8 mouse cellular contexts compared by ENCODE assay signal in genomic region chr5:137740506-137740905, GRCm38 (mm10). TPM values are rescaled to one million over a fixed set of nuclear protein-coding genes. Genes with fewer than 3 reads are reported as not detected.
DNase-seq lines count a peak whose midpoint lies in the region; ATAC-seq and TF ChIP-seq lines count a peak whose summit lies in the region.

No protein-coding gene starts in this region.

- no peak for TF ChIP-seq EP300 in CH12.LX (IDR thresholded peaks at IDR 0.05; ENCODE audit: low read length)

- WGBS in forebrain, embryonic 12.5 days = 5% methylated on average over 11 of the region's 11 CpGs
- 49% methylated on average over 11 of the region's 11 CpGs for WGBS in liver, embryonic 15.5 days (ENCODE audit: insufficient replicate concordance)

- in situ Hi-C loops in CH12.LX (cut with MboI; ENCODE audit: low pct_ligation_motif_present, low pct_unique_long_range_greater_than_20kb, low sequenced_read_pairs) = no loop called here

- peaks cover 10% of the 10 kb centered on the region for H3K27me3 ChIP-seq in CH12.LX (replicated peaks)
- no peaks in the 10 kb centered on the region for H3K27me3 ChIP-seq in forebrain, embryonic 12.5 days
- 0 out of 2 replicates have a peak, but pooled peaks cover 10% of the 10 kb centered on the region for H3K27me3 ChIP-seq in liver, embryonic 15.5 days

- H3K27ac ChIP-seq in CH12.LX (ENCODE audit: insufficient read depth, low read depth) = no peak overlapping the region
- H3K27ac ChIP-seq in forebrain, embryonic 12.5 days = peak overlapping the region; percentile 88
- H3K27ac ChIP-seq in liver, embryonic 15.5 days (replicated peaks) = 0 out of 2 replicates have a peak overlapping the region, but pooled peaks have one; percentile 80

- peak overlapping the region; percentile 39 for H3K4me2 ChIP-seq in CH12.LX (ENCODE audit: insufficient read depth, low read depth, poor library complexity, severe bottlenecking)
- H3K4me2 ChIP-seq in forebrain, embryonic 12.5 days = peak overlapping the region; percentile 93
- peak overlapping the region; percentile 99 for H3K4me2 ChIP-seq in liver, embryonic 15.5 days

- TF ChIP-seq CTCF in CH12.LX (conservative IDR thresholded peaks at IDR 0.05 in 1 of 2, IDR thresholded peaks at IDR 0.05 in 1 of 2; ENCODE audit: low read depth in 2 of 2, low read length in 2 of 2) = no peak

- intact Hi-C loops in left cerebral cortex, postnatal 14 days (cut with DNase I) = no loop called here

- H3K9me3 ChIP-seq in CH12.LX (replicated peaks; ENCODE audit: low read length) = no peaks in the 10 kb centered on the region
- no peaks in the 10 kb centered on the region for H3K9me3 ChIP-seq in forebrain, embryonic 12.5 days
- H3K9me3 ChIP-seq in liver, embryonic 15.5 days (replicated peaks) = no peaks in the 10 kb centered on the region

- TF ChIP-seq RAD21 in CH12.LX (IDR thresholded peaks at IDR 0.05; ENCODE audit: low read depth, low read length) = no peak

- H3K4me3 ChIP-seq in CH12.LX (replicated peaks in 1 of 3; ENCODE audit: low read depth in 2 of 3, low read length in 2 of 3, poor library complexity in 1 of 3) = peak overlapping the region; percentile 32 to 57 (median 48)
- peak overlapping the region; percentile 74 for H3K4me3 ChIP-seq in forebrain, embryonic 12.5 days (replicated peaks)
- H3K4me3 ChIP-seq in liver, embryonic 15.5 days (replicated peaks) = peak overlapping the region; percentile 68

- TF ChIP-seq POLR2A in CH12.LX (IDR thresholded peaks at IDR 0.05; ENCODE audit: low read depth, low read length) = no peak

- H3K4me1 ChIP-seq in CH12.LX (ENCODE audit: control insufficient read depth in 1 of 2, insufficient read depth in 2 of 2) = peaks cover 0 to 25% of the 10 kb centered on the region in 2 experiments; a peak in 2 of 4 replicates
- H3K4me1 ChIP-seq in forebrain, embryonic 12.5 days = peaks cover 50% of the 10 kb centered on the region
- peaks cover 67% of the 10 kb centered on the region for H3K4me1 ChIP-seq in liver, embryonic 15.5 days (replicated peaks)

- H3K36me3 ChIP-seq in CH12.LX (replicated peaks in 1 of 2; ENCODE audit: control insufficient read depth in 1 of 2, insufficient read depth in 1 of 2, low read length in 1 of 2) = peaks cover 0 to 2% of the 10 kb centered on the region in 2 experiments
- H3K36me3 ChIP-seq in forebrain, embryonic 12.5 days (replicated peaks) = peaks cover 23% of the 10 kb centered on the region
- no peaks in the 10 kb centered on the region for H3K36me3 ChIP-seq in liver, embryonic 15.5 days (replicated peaks)

- peak overlapping the region; percentile 4; the same call in 1 of the 2 replicates for H3K9ac ChIP-seq in CH12.LX (ENCODE audit: insufficient read depth, low read depth)
- peak overlapping the region; percentile 88 for H3K9ac ChIP-seq in forebrain, embryonic 12.5 days
- H3K9ac ChIP-seq in liver, embryonic 15.5 days = peak overlapping the region; percentile 72

- H3K79me2 ChIP-seq in CH12.LX (replicated peaks; ENCODE audit: control insufficient read depth, extremely low read depth, insufficient read depth, poor library complexity, severe bottlenecking) = no peaks in the 10 kb centered on the region

- peak; percentile 92 for DNase-seq in heart, adult 11 months
- DNase-seq in heart, adult 9 months (ENCODE audit: low spot score in 2 of 2) = no peak
- DNase-seq in CH12.LX (ENCODE audit: extremely low read depth) = no peak
- DNase-seq in right cerebral cortex, postnatal 36 days (ENCODE audit: low spot score in 2 of 2) = no peak
- DNase-seq in left cerebral cortex, postnatal 14 days (ENCODE audit: low spot score in 2 of 2) = no peak

- dilution Hi-C loops in CH12.LX (cut with MboI; ENCODE audit: extremely low pct_ligation_motif_present, extremely low pct_unique_long_range_greater_than_20kb, low sequenced_read_pairs) = no loop called here

- 0 out of 2 replicates have a peak, but pooled peaks have one; percentile 3 for ATAC-seq in forebrain, embryonic 12.5 days (ENCODE audit: low FRiP score)
- ATAC-seq in liver, embryonic 15.5 days (ENCODE audit: insufficient read depth) = no peak
- ATAC-seq in monocyte, adult 5-6 weeks (replicated peaks; ENCODE audit: insufficient number of reproducible peaks, low FRiP score, low TSS enrichment, poor library complexity, severe bottlenecking) = no peak

TF ChIP-seq in CH12.LX, 34 proteins besides CTCF, POLR2A, EP300 and RAD21:
- TF ChIP-seq SMC3 (IDR thresholded peaks at IDR 0.05; ENCODE audit: low read depth, low read length) = no peak
- no peak for TF ChIP-seq ETS1 (conservative IDR thresholded peaks at IDR 0.05; ENCODE audit: low read depth, low read length)
- TF ChIP-seq USF2 (conservative IDR thresholded peaks at IDR 0.05; ENCODE audit: low read depth, low read length) = no peak
- TF ChIP-seq MAFK (IDR thresholded peaks at IDR 0.05; ENCODE audit: insufficient replicate concordance, low read length) = no peak
- no peak for TF ChIP-seq TBP (conservative IDR thresholded peaks at IDR 0.05; ENCODE audit: low read depth, low read length)
- TF ChIP-seq RCOR1 (conservative IDR thresholded peaks at IDR 0.05; ENCODE audit: low read depth, low read length) = no peak
- TF ChIP-seq ELF1 (IDR thresholded peaks at IDR 0.05; ENCODE audit: low read depth, low read length) = no peak
- no peak for TF ChIP-seq ZMIZ1 (IDR thresholded peaks at IDR 0.05; ENCODE audit: low read depth, low read length)

RNA-seq across cellular contexts. Expression of gene Nyap1, which starts 0.9 kb away (rescaled TPM):
- total RNA-seq in CH12.LX (2012; rRNA removed) (0.67 and 1.4 TPM in 2 replicates), CH12.LX (2014; rRNA removed) (0.28 and 0.34 TPM in 2 replicates)
- 0.35 and 0.43 TPM in 2 replicates for polyA plus RNA-seq in CH12.LX (2012; ENCODE audit: insufficient read length, low read depth)
- 19.5 and 22.6 TPM in 2 replicates for polyA plus RNA-seq in forebrain, embryonic 12.5 days (2016; fragmentation: Nextera tagmentation; extraction: Ambion mirVana)
- polyA plus RNA-seq in liver, embryonic 15.5 days (2015; fragmentation: Nextera tagmentation; extraction: Ambion mirVana) = 0.21 and 0.39 TPM in 2 replicates
- 0.19 to 1.2 TPM (median 0.43 TPM) in 3 replicates for total RNA-seq in monocyte, adult 5-6 weeks (2017)
- 10 to 100 TPM; 78.5 to 83.4 TPM for total RNA-seq in left cerebral cortex, postnatal 14 days (2021)

RNA-seq across cellular contexts. Expression of gene Tsc22d4, which starts 5.0 kb away (rescaled TPM):
- 32.0 and 39.9 TPM in 2 replicates for total RNA-seq in CH12.LX (2012; rRNA removed)
- 26.4 and 28.2 TPM in 2 replicates for total RNA-seq in CH12.LX (2014; rRNA removed)
- 91.2 and 103 TPM in 2 replicates for polyA plus RNA-seq in CH12.LX (2012; ENCODE audit: insufficient read length, low read depth)
- polyA plus RNA-seq in forebrain, embryonic 12.5 days (2016; fragmentation: Nextera tagmentation; extraction: Ambion mirVana) = 68.6 and 73.2 TPM in 2 replicates
- polyA plus RNA-seq in liver, embryonic 15.5 days (2015; fragmentation: Nextera tagmentation; extraction: Ambion mirVana) = 68.8 and 75.1 TPM in 2 replicates
- total RNA-seq in monocyte, adult 5-6 weeks (2017) = 65.2 to 107 TPM (median 70.0 TPM) in 3 replicates
- total RNA-seq in left cerebral cortex, postnatal 14 days (2021) = 100 to 1,000 TPM; 169 to 181 TPM

RNA-seq across cellular contexts. Expression of gene Ppp1r35, which starts 38.1 kb away (rescaled TPM):
- total RNA-seq in CH12.LX (2012; rRNA removed) (31.6 and 34.6 TPM in 2 replicates), CH12.LX (2014; rRNA removed) (11.8 and 17.3 TPM in 2 replicates)
- 23.3 and 24.1 TPM in 2 replicates for polyA plus RNA-seq in CH12.LX (2012; ENCODE audit: insufficient read length, low read depth)
- polyA plus RNA-seq in forebrain, embryonic 12.5 days (2016; fragmentation: Nextera tagmentation; extraction: Ambion mirVana) = 55.7 and 60.1 TPM in 2 replicates
- 21.0 and 21.3 TPM in 2 replicates for polyA plus RNA-seq in liver, embryonic 15.5 days (2015; fragmentation: Nextera tagmentation; extraction: Ambion mirVana)
- 8.7 to 10.8 TPM (median 9.5 TPM) in 3 replicates for total RNA-seq in monocyte, adult 5-6 weeks (2017)
- total RNA-seq in left cerebral cortex, postnatal 14 days (2021) = 10 to 100 TPM; 26.0 to 29.2 TPM

RNA-seq across cellular contexts. Expression of gene Mepce, which starts 46.9 kb away (rescaled TPM):
- 32.7 and 38.5 TPM in 2 replicates for total RNA-seq in CH12.LX (2012; rRNA removed)
- total RNA-seq in CH12.LX (2014; rRNA removed) = 31.1 and 37.3 TPM in 2 replicates
- polyA plus RNA-seq in CH12.LX (2012; ENCODE audit: insufficient read length, low read depth) = 42.4 and 43.7 TPM in 2 replicates
- 13.4 and 15.4 TPM in 2 replicates for polyA plus RNA-seq in forebrain, embryonic 12.5 days (2016; fragmentation: Nextera tagmentation; extraction: Ambion mirVana)
- polyA plus RNA-seq in liver, embryonic 15.5 days (2015; fragmentation: Nextera tagmentation; extraction: Ambion mirVana) = 4.0 and 5.0 TPM in 2 replicates
- 20.7 to 27.6 TPM (median 21.5 TPM) in 3 replicates for total RNA-seq in monocyte, adult 5-6 weeks (2017)
- 10 to 100 TPM; 29.2 to 30.2 TPM for total RNA-seq in left cerebral cortex, postnatal 14 days (2021)

RNA-seq across cellular contexts. Expression of gene Zcwpw1, which starts 47.1 kb away (rescaled TPM):
- total RNA-seq in CH12.LX (2012; rRNA removed) = 1.3 and 1.9 TPM in 2 replicates
- 2.3 and 3.0 TPM in 2 replicates for total RNA-seq in CH12.LX (2014; rRNA removed)
- 1.5 and 2.8 TPM in 2 replicates for polyA plus RNA-seq in CH12.LX (2012; ENCODE audit: insufficient read length, low read depth)
- polyA plus RNA-seq in forebrain, embryonic 12.5 days (2016; fragmentation: Nextera tagmentation; extraction: Ambion mirVana) = 14.6 and 15.2 TPM in 2 replicates
- polyA plus RNA-seq in liver, embryonic 15.5 days (2015; fragmentation: Nextera tagmentation; extraction: Ambion mirVana) = 3.2 and 3.3 TPM in 2 replicates
- 5.5 to 18.4 TPM (median 12.3 TPM) in 3 replicates for total RNA-seq in monocyte, adult 5-6 weeks (2017)
- 1 to 10 TPM; 4.4 to 7.4 TPM for total RNA-seq in left cerebral cortex, postnatal 14 days (2021)

Comparison
In these comparisons a context has a peak if more than half of its experiments do, and no peak if none do; other contexts are left out.
1. H3K4me2 ChIP-seq: peak in every context shown above with its lines; median percentile 99 in liver, embryonic 15.5 days; 93 in forebrain, embryonic 12.5 days; 39 in CH12.LX.
2. H3K9ac ChIP-seq: peak in every context shown above with its lines; median percentile 88 in forebrain, embryonic 12.5 days; 72 in liver, embryonic 15.5 days; 4 in CH12.LX.
3. RNA of gene Nyap1, which starts 0.9 kb away (total RNA-seq): 78.5 to 83.4 TPM in left cerebral cortex, postnatal 14 days; 0.28 to 1.4 TPM in CH12.LX and 0.19 to 1.2 TPM in monocyte, adult 5-6 weeks; every median in the first group is over 10 times any median in the second.
4. Peak in every context shown above with its lines, with median percentiles within 50 percentile points of each other: H3K4me3 ChIP-seq.